Mouse (Mus musculus) lung, embryonic 14.5 days (tissue): ENCODE measurements around the gene Pank1. TPM values are rescaled to one million over a fixed set of nuclear protein-coding genes. Genes with fewer than 3 reads are reported as not detected.

Source experiments
- ATAC-seq: fragments of 200-750 bp; cut with Nextera tagmentation; 2 replicates; pipeline ENCODE4 v1.8.0; 2017; ENCODE audit warnings: mild to moderate bottlenecking, moderate TSS enrichment, moderate library complexity; ENCODE audit not compliant: insufficient read depth
- DNase-seq: peaks from one replicate; pipeline ENCODE4 v3.0.0-alpha.2; 2015
- H3K27ac ChIP-seq: fragments of 300-500 bp; sonication (generic); 2 replicates; pipeline ENCODE4 v1.5.1; 2014; ENCODE audit warnings: low read depth, mild to moderate bottlenecking, moderate library complexity
- H3K27me3 ChIP-seq: fragments of 300-500 bp; sonication (generic); 2 replicates; pipeline ENCODE4 v1.6.1; 2014; ENCODE audit warnings: low read length, control low read depth; ENCODE audit not compliant: insufficient read depth
- H3K36me3 ChIP-seq: fragments of 300-500 bp; sonication (generic); 2 replicates; pipeline ENCODE4 v1.6.1; 2014; ENCODE audit warnings: control low read depth; ENCODE audit not compliant: insufficient read depth
- H3K4me1 ChIP-seq: fragments of 300-500 bp; sonication (generic); 2 replicates; pipeline ENCODE4 v1.6.1; 2014; ENCODE audit warnings: antibody characterized with exemption, control low read depth; ENCODE audit not compliant: insufficient read depth
- H3K4me2 ChIP-seq: fragments of 300-500 bp; sonication (generic); 2 replicates; pipeline ENCODE4 v1.6.1; 2014; ENCODE audit warnings: mild to moderate bottlenecking
- H3K4me3 ChIP-seq: fragments of 300-500 bp; sonication (generic); 2 replicates; pipeline ENCODE4 v1.5.1; 2014; ENCODE audit warnings: low read depth, low read length
- H3K9ac ChIP-seq: fragments of 300-500 bp; sonication (generic); 2 replicates; pipeline ENCODE4 v1.6.1; 2014
- H3K9me3 ChIP-seq: fragments of 300-500 bp; sonication (generic); 2 replicates; pipeline ENCODE4 v1.6.1; 2016; ENCODE audit warnings: low read depth, low read length, control low read depth
- CTCF ChIP-seq: IDR thresholded peaks from 2 replicates; pipeline ENCODE4 v1.5.1; 2016; ENCODE audit warnings: antibody characterized with exemption, low read depth
- WGBS: fragments of 180-500 bp; shearing (Covaris S2); extraction: QIAGEN DNeasy Blood & Tissue Kit; methylation state at CpG from one replicate; pipeline ENCODE4 v1.1.7; 2014; 5-methylcytosine and 5-hydroxymethylcytosine counted together
- polyA plus RNA-seq: library from polyadenylated mRNA; unstranded; fragments of >200 nt; fragmentation: Nextera tagmentation; extraction: Ambion mirVana; gene quantifications from 2 replicates; pipeline ENCODE4 v1.2.1, GENCODE M21; 2014

The Pank1 gene
- polyA plus RNA-seq, 1 experiment from 2014 or later = 10.3 TPM

DNA sequence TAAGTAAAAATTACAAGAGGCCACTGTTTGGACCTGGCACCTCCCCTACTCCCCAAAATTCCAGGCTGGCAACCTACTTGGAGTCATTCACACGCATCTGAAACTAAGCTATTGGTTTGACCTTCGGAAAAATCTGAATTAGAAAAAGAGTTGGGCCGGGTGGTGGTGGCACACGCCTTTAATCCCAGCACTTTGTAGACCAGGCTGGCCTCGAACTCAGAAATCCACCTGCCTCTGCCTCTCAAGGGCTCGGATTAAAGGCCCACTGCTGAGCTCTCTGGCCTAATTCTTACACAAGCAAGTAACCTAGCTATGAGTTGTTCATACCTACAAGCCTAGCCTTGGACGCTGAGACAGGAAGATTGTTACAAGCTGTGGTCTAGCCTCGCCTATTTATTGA, 33.9 kb downstream of the Pank1 start:
- Histone ChIP-seq H3K4me1 (no peaks in the 10 kb centered on the region; the same call in 1 of the 2 replicates), H3K4me3 (no peak overlapping the region), H3K36me3 (peaks cover 4% of the 10 kb centered on the region; the same call in 1 of the 2 replicates), H3K9ac (no peak overlapping the region), H3K27ac (no peak overlapping the region), H3K27me3 (no peaks in the 10 kb centered on the region), H3K9me3 (no peaks in the 10 kb centered on the region), H3K4me2 (no peak overlapping the region)
- DNase-seq (no peak), ATAC-seq (no peak)
- 92% methylated on average over 7 of the region's 8 CpGs for WGBS
- TF ChIP-seq CTCF = no peak

GRCm38 (mm10) chr19:34844760-34845159, 34.5 kb downstream of the Pank1 start:
- Histone ChIP-seq H3K27me3 (no peaks in the 10 kb centered on the region), H3K4me3 (no peak overlapping the region), H3K27ac (no peak overlapping the region), H3K4me2 (no peak overlapping the region), H3K9ac (no peak overlapping the region), H3K36me3 (peaks cover 6% of the 10 kb centered on the region; the same call in 1 of the 2 replicates), H3K9me3 (no peaks in the 10 kb centered on the region), H3K4me1 (no peaks in the 10 kb centered on the region; the same call in 1 of the 2 replicates)
- ATAC-seq (no peak), DNase-seq (no peak)
- 73% methylated on average over 5 of the region's 5 CpGs for WGBS
- no peak for TF ChIP-seq CTCF

DNA sequence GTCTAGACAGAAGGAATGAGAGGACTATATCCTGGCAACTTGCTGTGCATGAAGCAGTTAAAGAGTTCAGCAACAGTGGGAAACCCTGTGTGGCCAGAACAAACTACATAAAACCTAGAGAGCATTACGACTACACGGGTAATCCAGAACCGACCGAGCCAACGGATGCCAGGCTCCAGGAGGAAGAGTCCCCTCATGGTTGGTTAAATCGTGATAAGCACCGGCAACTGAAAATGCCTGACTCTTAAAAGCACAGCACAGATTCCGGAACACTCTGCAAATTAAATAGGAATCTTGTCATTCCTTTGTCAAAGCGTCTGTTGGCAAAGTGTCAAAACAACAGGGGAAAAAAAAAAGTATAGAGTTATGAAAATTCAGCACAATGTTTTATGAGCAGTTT, 35.2 kb downstream of the Pank1 start:
- no peak overlapping the region for H3K4me2 ChIP-seq
- H3K9ac ChIP-seq = no peak overlapping the region
- H3K27me3 ChIP-seq = no peaks in the 10 kb centered on the region
- WGBS = 44% methylated on average over 9 of the region's 9 CpGs
- no peaks in the 10 kb centered on the region; the same call in 1 of the 2 replicates for H3K4me1 ChIP-seq
- H3K4me3 ChIP-seq = no peak overlapping the region
- DNase-seq (peak; percentile 76), ATAC-seq (no peak)
- no peak overlapping the region for H3K27ac ChIP-seq
- peaks cover 6% of the 10 kb centered on the region; the same call in 1 of the 2 replicates for H3K36me3 ChIP-seq
- no peaks in the 10 kb centered on the region for H3K9me3 ChIP-seq
- TF ChIP-seq CTCF = no peak

- H3K27ac ChIP-seq = no peak overlapping the region
- peaks cover 6% of the 10 kb centered on the region; the same call in 1 of the 2 replicates for H3K36me3 ChIP-seq
- 20% methylated on average over 9 of the region's 9 CpGs for WGBS
- DNase-seq (no peak), ATAC-seq (no peak)
- H3K4me2 ChIP-seq = no peak overlapping the region
- no peaks in the 10 kb centered on the region for H3K27me3 ChIP-seq
- H3K9ac ChIP-seq = no peak overlapping the region
- no peaks in the 10 kb centered on the region for H3K9me3 ChIP-seq
- no peaks in the 10 kb centered on the region; the same call in 1 of the 2 replicates for H3K4me1 ChIP-seq
- H3K4me3 ChIP-seq = no peak overlapping the region
- no peak for TF ChIP-seq CTCF
Measured at GRCm38 (mm10) chr19:34841719-34842506, 37.3 kb downstream of the Pank1 start.

- DNase-seq (no peak), ATAC-seq (no peak)
- no peak overlapping the region for H3K4me2 ChIP-seq
- peaks cover 6% of the 10 kb centered on the region; the same call in 1 of the 2 replicates for H3K36me3 ChIP-seq
- H3K9ac ChIP-seq = no peak overlapping the region
- no peaks in the 10 kb centered on the region for H3K4me1 ChIP-seq
- no peak overlapping the region for H3K27ac ChIP-seq
- H3K27me3 ChIP-seq = no peaks in the 10 kb centered on the region
- no peaks in the 10 kb centered on the region for H3K9me3 ChIP-seq
- 89% methylated on average over 9 of the region's 9 CpGs for WGBS
- no peak for TF ChIP-seq CTCF
- H3K4me3 ChIP-seq = no peak overlapping the region
Measured at GRCm38 (mm10) chr19:34838624-34839023, 40.6 kb downstream of the Pank1 start.

DNA sequence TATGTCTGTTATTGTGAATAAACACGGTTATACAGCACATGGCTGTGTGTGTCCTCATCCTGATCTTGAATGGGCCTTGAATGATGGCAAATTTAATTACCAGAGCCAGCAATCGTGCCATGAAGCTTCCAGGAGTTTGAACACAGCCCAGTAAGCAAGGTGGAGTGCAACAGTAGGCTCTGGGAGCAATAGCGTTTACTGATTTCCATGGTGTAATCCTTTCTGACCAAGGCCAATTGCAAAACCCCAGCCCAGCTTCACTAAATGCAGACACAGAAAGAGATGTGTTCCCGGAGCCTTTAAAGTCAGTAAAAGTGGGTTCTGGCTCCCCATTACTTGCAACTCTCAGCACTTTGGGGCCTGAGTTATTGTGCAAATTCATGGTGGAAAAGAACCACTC, 47.6 kb downstream of the Pank1 start:
- WGBS = 89% methylated on average over 4 of the region's 4 CpGs

DNA sequence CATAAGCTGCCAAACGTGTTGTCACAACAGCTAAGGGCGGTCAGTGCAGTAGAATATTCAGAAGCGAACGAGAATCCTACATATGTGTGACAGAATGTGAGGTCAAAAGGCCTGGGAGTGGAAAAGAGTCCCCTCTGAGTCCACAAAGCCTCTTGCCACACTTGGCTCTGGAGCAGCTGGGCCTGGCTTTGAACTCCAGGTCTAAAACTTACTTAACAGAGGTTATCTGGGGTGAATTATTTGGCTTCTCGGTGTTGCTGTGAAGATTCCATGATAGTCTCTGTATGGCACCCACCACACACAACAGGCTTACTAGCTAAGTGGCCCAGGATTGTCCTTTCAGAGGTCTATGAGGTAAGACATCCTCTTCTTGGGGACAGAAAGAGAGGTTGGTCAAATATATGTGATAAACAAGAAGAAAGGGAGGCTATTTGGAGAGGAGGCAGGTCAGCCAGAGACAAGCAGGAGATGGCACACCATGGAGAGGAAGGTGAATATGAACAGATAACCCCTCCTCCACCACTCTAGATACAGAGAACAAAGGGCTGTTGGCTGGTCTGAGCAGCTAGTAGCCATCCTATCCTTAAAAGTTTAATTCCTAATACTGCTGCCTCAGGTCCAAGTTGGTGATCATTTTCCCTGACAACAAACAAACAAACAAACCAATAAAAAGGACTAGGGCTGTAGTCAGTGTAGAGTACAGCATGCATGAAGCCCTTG, 51.2 kb downstream of the Pank1 start:
- no peak overlapping the region for H3K27ac ChIP-seq
- no peak overlapping the region for H3K9ac ChIP-seq
- no peaks in the 10 kb centered on the region for H3K4me1 ChIP-seq
- H3K36me3 ChIP-seq = peaks cover 9% of the 10 kb centered on the region; the same call in 1 of the 2 replicates
- no peak for TF ChIP-seq CTCF
- H3K4me2 ChIP-seq = no peak overlapping the region
- no peaks in the 10 kb centered on the region for H3K27me3 ChIP-seq
- 79% methylated on average over 5 of the region's 5 CpGs for WGBS
- H3K9me3 ChIP-seq = no peaks in the 10 kb centered on the region
- ATAC-seq (no peak), DNase-seq (no peak)
- H3K4me3 ChIP-seq = no peak overlapping the region

More for the DNA sequence above, 47.6 kb downstream of the Pank1 start:
- ATAC-seq (no peak), DNase-seq (no peak)
- Histone ChIP-seq H3K4me2 (no peak overlapping the region), H3K4me3 (no peak overlapping the region), H3K9me3 (no peaks in the 10 kb centered on the region), H3K9ac (no peak overlapping the region), H3K4me1 (no peaks in the 10 kb centered on the region), H3K27me3 (no peaks in the 10 kb centered on the region), H3K36me3 (0 out of 2 replicates have a peak, but pooled peaks cover 7% of the 10 kb centered on the region), H3K27ac (no peak overlapping the region)
- TF ChIP-seq CTCF = no peak
